Mouse (Mus musculus) mouse trophoblast stem cell (cell line): ENCODE results near the gene Ptdss2.

Experiments
- in situ Hi-C, 2 experiments: fragments of 300-500 bp; cut with MseI, MboI; formaldehyde crosslinking; loops; 2 replicates in 1 of 2; 3 replicates in 1 of 2; pipeline ENCODE4 v1.15.1; 2025

Gene Ptdss2

GRCm38 (mm10) chr7:141122245-141122644 is at the start of gene Ptdss2:
Ptdss2 (plus strand) TSS chr7:141122382.
- in situ Hi-C loops, result no loop called here

GRCm38 (mm10) chr7:141073782-141074181 is 48.4 kb upstream of the Ptdss2 start:
- in situ Hi-C loops, result no loop called here

- in situ Hi-C loops, result no loop called here
Measured at GRCm38 (mm10) chr7:141077841-141078240, 44.3 kb upstream of the Ptdss2 start, which contains the start of gene Pkp3. Pkp3 (plus strand) TSS chr7:141078218.

GRCm38 (mm10) chr7:141078876-141079275 is 43.3 kb upstream of the Ptdss2 start:
- in situ Hi-C loops, result no loop called here

- in situ Hi-C loops, result no loop called here
Measured at GRCm38 (mm10) chr7:141079481-141080449, 42.4 kb upstream of the Ptdss2 start.

GRCm38 (mm10) chr7:141087894-141088293 is 34.3 kb upstream of the Ptdss2 start:
- in situ Hi-C loops, result no loop called here

GRCm38 (mm10) chr7:141088473-141088872 is 33.7 kb upstream of the Ptdss2 start:
- in situ Hi-C loops, result no loop called here

GRCm38 (mm10) chr7:141090228-141090627 is 32.0 kb upstream of the Ptdss2 start:
- in situ Hi-C loops, result loop anchor here (5.0 kb wide), 1 partner anchor 87 kb away; no protein-coding TSS in a partner anchor

- in situ Hi-C loops, result loop anchor here (5.0 kb wide), 1 partner anchor 85 kb away; no protein-coding TSS in a partner anchor
Measured at GRCm38 (mm10) chr7:141092051-141092735, 30.0 kb upstream of the Ptdss2 start.

GRCm38 (mm10) chr7:141093950-141094349 is 28.2 kb upstream of the Ptdss2 start:
- in situ Hi-C loops, result loop anchor here (5.0 kb wide), 1 partner anchor 83 kb away; no protein-coding TSS in a partner anchor

- in situ Hi-C loops, result loop anchor here (5.0 kb wide), 1 partner anchor 83 kb away; no protein-coding TSS in a partner anchor
Measured at GRCm38 (mm10) chr7:141094487-141095205, 27.5 kb upstream of the Ptdss2 start.

- in situ Hi-C loops, result no loop called here
Measured at GRCm38 (mm10) chr7:141096021-141096420, 26.2 kb upstream of the Ptdss2 start.

GRCm38 (mm10) chr7:141096649-141097056 is 25.5 kb upstream of the Ptdss2 start:
- in situ Hi-C loops, result no loop called here

- in situ Hi-C loops, result no loop called here
Measured at GRCm38 (mm10) chr7:141097177-141097576, 25.0 kb upstream of the Ptdss2 start.

GRCm38 (mm10) chr7:141099911-141100691 is 22.1 kb upstream of the Ptdss2 start, which contains the start of gene Sigirr:
Sigirr (minus strand) TSS chr7:141100572.
- in situ Hi-C loops, result no loop called here

GRCm38 (mm10) chr7:141103161-141103560 is 19.0 kb upstream of the Ptdss2 start:
- in situ Hi-C loops, result no loop called here

GRCm38 (mm10) chr7:141115874-141116273 is 6.3 kb upstream of the Ptdss2 start:
- in situ Hi-C loops, result no loop called here

- in situ Hi-C loops, result no loop called here
Measured at GRCm38 (mm10) chr7:141117636-141118035, 4.5 kb upstream of the Ptdss2 start, which contains the start of gene Ano9. Ano9 (minus strand) TSS chr7:141117806.

- in situ Hi-C loops, result no loop called here
Measured at GRCm38 (mm10) chr7:141119487-141119886, 2.7 kb upstream of the Ptdss2 start.

GRCm38 (mm10) chr7:141120605-141121004 is 1.6 kb upstream of the Ptdss2 start:
- in situ Hi-C loops, result no loop called here
